Mouse (Mus musculus) CH12.LX (cell line): Measurements from ENCODE around the gene Ccdc24. TPM values are rescaled to one million over a fixed set of nuclear protein-coding genes. Genes with fewer than 3 reads are reported as not detected.

ENCODE experiments used
- DNase-seq: peaks from one replicate; pipeline ENCODE4 v3.0.0-alpha.2; 2013; ENCODE audit errors: extremely low read depth
- H3K27ac ChIP-seq: 2 replicates; pipeline ENCODE4 v1.5.1; 2012; ENCODE audit warnings: low read depth, mild to moderate bottlenecking, control low read depth, moderate library complexity; ENCODE audit not compliant: insufficient read depth
- H3K27me3 ChIP-seq: replicated peaks from 2 replicates; pipeline ENCODE3; 2012; ENCODE audit warnings: inconsistent platforms
- H3K36me3 ChIP-seq, 2 experiments: replicated peaks in 1 of 2; 2 replicates each; pipeline versions ENCODE3 to v1.6.1; 2012; ENCODE audit warnings: inconsistent platforms in 1 of 2, low read length in 1 of 2, mild to moderate bottlenecking in 1 of 2, mixed read lengths in 1 of 2, moderate library complexity in 1 of 2; ENCODE audit not compliant: control insufficient read depth in 1 of 2, insufficient read depth in 1 of 2
- H3K4me1 ChIP-seq, 2 experiments: 2 replicates each; pipeline ENCODE4 v1.6.1; 2012; ENCODE audit warnings: inconsistent platforms in 1 of 2, moderate library complexity in 1 of 2; ENCODE audit not compliant: insufficient read depth in 2 of 2, control insufficient read depth in 1 of 2
- H3K4me2 ChIP-seq: 2 replicates; pipeline ENCODE4 v1.6.1; 2012; ENCODE audit warnings: low read depth, mild to moderate bottlenecking, control low read depth; ENCODE audit not compliant: poor library complexity, insufficient read depth, severe bottlenecking
- H3K4me3 ChIP-seq, 3 experiments: fragments of 150-350 bp in 1 of 3; sonication (generic) in 1 of 3; replicated peaks in 1 of 3; 2 replicates each; pipeline versions ENCODE3 to v1.5.1; 2011 to 2012; ENCODE audit warnings: low read depth in 2 of 3, low read length in 2 of 3, mild to moderate bottlenecking in 2 of 3, moderate library complexity in 2 of 3, control low read depth in 1 of 3, improper control_type of control experiment in 1 of 3, inconsistent platforms in 1 of 3, mixed read lengths in 1 of 3; ENCODE audit not compliant: poor library complexity in 1 of 3
- H3K79me2 ChIP-seq: replicated peaks from 2 replicates; pipeline ENCODE4 v1.6.1; 2012; ENCODE audit warnings: mild to moderate bottlenecking, moderate library complexity; ENCODE audit not compliant: control insufficient read depth, poor library complexity, insufficient read depth, severe bottlenecking; ENCODE audit errors: extremely low read depth
- H3K9ac ChIP-seq: 2 replicates; pipeline ENCODE4 v1.6.1; 2012; ENCODE audit warnings: low read depth, mild to moderate bottlenecking, control low read depth, moderate library complexity; ENCODE audit not compliant: insufficient read depth
- H3K9me3 ChIP-seq: replicated peaks from 2 replicates; pipeline ENCODE3; 2012; ENCODE audit warnings: low read length, inconsistent platforms, mixed read lengths
- CHD1 ChIP-seq: IDR thresholded peaks from 2 replicates; pipeline ENCODE4 v1.6.1; 2012; ENCODE audit warnings: low read depth, low read length, improper control_type of control experiment, inconsistent platforms
- CTCF ChIP-seq, 2 experiments: IDR thresholded peaks in 1 of 2; conservative IDR thresholded peaks in 1 of 2; 2 replicates each; pipeline ENCODE4 v1.5.1; 2011 to 2012; ENCODE audit warnings: low read depth in 2 of 2, low read length in 2 of 2, improper control_type of control experiment in 1 of 2, inconsistent platforms in 1 of 2, mild to moderate bottlenecking in 1 of 2, moderate library complexity in 1 of 2
- E2F4 ChIP-seq: IDR thresholded peaks from 2 replicates; pipeline ENCODE4 v1.6.1; 2011; ENCODE audit warnings: low read depth, low read length, improper control_type of control experiment; ENCODE audit not compliant: insufficient replicate concordance
- ELF1 ChIP-seq: IDR thresholded peaks from 2 replicates; pipeline ENCODE4 v1.6.1; 2014; ENCODE audit warnings: low read depth, mild to moderate bottlenecking, inconsistent platforms, low read length, improper control_type of control experiment
- ETS1 ChIP-seq: conservative IDR thresholded peaks from 2 replicates; pipeline ENCODE4 v1.6.1; 2012; ENCODE audit warnings: low read depth, mild to moderate bottlenecking, inconsistent platforms, low read length, improper control_type of control experiment, moderate library complexity
- HCFC1 ChIP-seq: IDR thresholded peaks from 2 replicates; pipeline ENCODE4 v1.6.1; 2012; ENCODE audit warnings: low read depth, mild to moderate bottlenecking, inconsistent platforms, low read length, improper control_type of control experiment
- JUN ChIP-seq: IDR thresholded peaks from 2 replicates; pipeline ENCODE4 v1.6.1; 2011; ENCODE audit warnings: low read depth, mild to moderate bottlenecking, low read length, improper control_type of control experiment, moderate library complexity; ENCODE audit not compliant: insufficient read depth
- MAX ChIP-seq: IDR thresholded peaks from 2 replicates; pipeline ENCODE4 v1.6.1; 2011; ENCODE audit warnings: low read length, improper control_type of control experiment
- NELFE ChIP-seq: IDR thresholded peaks from 2 replicates; pipeline ENCODE4 v1.6.1; 2011; ENCODE audit warnings: low read depth, low read length, improper control_type of control experiment
- POLR2A ChIP-seq: IDR thresholded peaks from 2 replicates; pipeline ENCODE4 v1.6.1; 2011; ENCODE audit warnings: low read depth, mild to moderate bottlenecking, improper control_type of control experiment, low read length
- USF1 ChIP-seq: IDR thresholded peaks from 2 replicates; pipeline ENCODE4 v1.6.1; 2014; ENCODE audit warnings: low read depth, mild to moderate bottlenecking, inconsistent platforms, low read length, improper control_type of control experiment
- USF2 ChIP-seq: conservative IDR thresholded peaks from 2 replicates; pipeline ENCODE4 v1.6.1; 2011; ENCODE audit warnings: low read depth, low read length, improper control_type of control experiment
- ZC3H11A ChIP-seq: IDR thresholded peaks from 2 replicates; pipeline ENCODE4 v1.6.1; 2012; ENCODE audit warnings: low read depth, mild to moderate bottlenecking, inconsistent platforms, low read length, improper control_type of control experiment
- ZKSCAN1 ChIP-seq: IDR thresholded peaks from 2 replicates; pipeline ENCODE4 v1.6.1; 2012; ENCODE audit warnings: low read depth, inconsistent platforms, low read length, improper control_type of control experiment, borderline replicate concordance
- ZMIZ1 ChIP-seq: IDR thresholded peaks from 2 replicates; pipeline ENCODE4 v1.6.1; 2012; ENCODE audit warnings: low read depth, mild to moderate bottlenecking, inconsistent platforms, low read length, improper control_type of control experiment
- ZNF384 ChIP-seq: IDR thresholded peaks from 2 replicates; pipeline ENCODE4 v1.6.1; 2012; ENCODE audit warnings: low read depth, low read length, improper control_type of control experiment, inconsistent platforms
- dilution Hi-C: fragments of 300-500 bp; cut with MboI; formaldehyde crosslinking; loops from 2 replicates; pipeline ENCODE4 v1.14.3; 2020; ENCODE audit warnings: low sequenced_read_pairs; ENCODE audit not compliant: extremely low pct_unique_long_range_greater_than_20kb, extremely low pct_ligation_motif_present
- in situ Hi-C: fragments of 300-500 bp; cut with MboI; formaldehyde crosslinking; loops from 3 replicates; pipeline ENCODE4 v1.14.3; 2019; ENCODE audit warnings: low sequenced_read_pairs, low pct_ligation_motif_present, low pct_unique_long_range_greater_than_20kb, mixed read lengths
- polyA plus RNA-seq: library from polyadenylated mRNA; unstranded; fragments of >175 nt; gene quantifications from 2 replicates; pipeline ENCODE4 v1.2.1, GENCODE M21; 2012; ENCODE audit warnings: low read depth; ENCODE audit not compliant: insufficient read length
- total RNA-seq, 2 experiments: library from RNA; depleted of rRNA; stranded (reverse); fragments of 300-350 nt in 1 of 2; fragments of >200 nt in 1 of 2; gene quantifications; 2 replicates each; pipeline ENCODE4 v1.2.3; 2012 to 2014

Gene Ccdc24
- total and polyA plus RNA-seq, 3 experiments, result 0.81 to 0.93 TPM; not detected in 1

- Histone ChIP-seq H3K4me3 (no peak overlapping the region), H3K9me3 (no peaks in the 10 kb centered on the region), H3K27me3 (no peaks in the 10 kb centered on the region), H3K27ac (no peak overlapping the region), H3K36me3 (peaks cover 56 to 77% of the 10 kb centered on the region in 2 experiments), H3K79me2 (peaks cover 5% of the 10 kb centered on the region; the same call in 1 of the 2 replicates), H3K4me1 (peaks cover 1 to 16% of the 10 kb centered on the region in 2 experiments; a peak in 3 of 4 replicates), H3K9ac (no peak overlapping the region), H3K4me2 (no peak overlapping the region)
- dilution Hi-C loops, result no loop called here
- DNase-seq, result no peak
- in situ Hi-C loops, result no loop called here
- TF ChIP-seq JUN (no peak), ZMIZ1 (no peak), MAX (no peak), CTCF (conservative IDR thresholded peaks at IDR 0.05 in 1 of 2, IDR thresholded peaks at IDR 0.05 in 1 of 2; ENCODE audit: low read depth in 2 of 2, low read length in 2 of 2) (no peak), ELF1 (no peak), USF1 (no peak), E2F4 (no peak), ZNF384 (no peak), HCFC1 (no peak), USF2 (no peak), ZKSCAN1 (no peak)
Observed at GRCm38 (mm10) chr4:117896031-117896430, 23.7 kb upstream of the Ccdc24 start.

- TF ChIP-seq NELFE (no peak), POLR2A (no peak), ZC3H11A (no peak), CHD1 (no peak), ETS1 (no peak), CTCF (conservative IDR thresholded peaks at IDR 0.05 in 1 of 2, IDR thresholded peaks at IDR 0.05 in 1 of 2; ENCODE audit: low read depth in 2 of 2, low read length in 2 of 2) (no peak)
- H3K79me2 ChIP-seq, result peaks cover 7% of the 10 kb centered on the region; the same call in 1 of the 2 replicates
- no peaks in the 10 kb centered on the region for H3K27me3 ChIP-seq
- H3K9ac ChIP-seq, result no peak overlapping the region
- no peak overlapping the region for H3K4me2 ChIP-seq
- DNase-seq, result no peak
- peaks cover 51 to 77% of the 10 kb centered on the region in 2 experiments for H3K36me3 ChIP-seq
- no peaks in the 10 kb centered on the region for H3K9me3 ChIP-seq
- in situ Hi-C loops, result no loop called here
- H3K4me3 ChIP-seq, result no peak overlapping the region
- H3K4me1 ChIP-seq, result peaks cover 5 to 22% of the 10 kb centered on the region in 2 experiments
- dilution Hi-C loops, result no loop called here
- H3K27ac ChIP-seq, result no peak overlapping the region
Observed at GRCm38 (mm10) chr4:117895339-117895738, 23.0 kb upstream of the Ccdc24 start.
